Mouse (Mus musculus): Measurements from ENCODE around the gene Rapgef4.

The Rapgef4 gene

GRCm38 (mm10) chr2:71980771-71981342 is at the start of gene Rapgef4:
TSS of gene Rapgef4 (plus strand) at chr2:71981240.
- DNase-seq, result no peak

- no peak for DNase-seq
Measured at GRCm38 (mm10) chr2:71934046-71934445, 47.0 kb upstream of the Rapgef4 start.

- no peak for DNase-seq
Measured at GRCm38 (mm10) chr2:71936711-71937110, 44.3 kb upstream of the Rapgef4 start.

GRCm38 (mm10) chr2:71937649-71938308 is 43.3 kb upstream of the Rapgef4 start:
- DNase-seq, result no peak

- DNase-seq, result no peak
Measured at GRCm38 (mm10) chr2:71938716-71939393, 42.2 kb upstream of the Rapgef4 start.

- DNase-seq, result no peak
Measured at GRCm38 (mm10) chr2:71941005-71941720, 39.9 kb upstream of the Rapgef4 start.

- DNase-seq, result no peak
Measured at GRCm38 (mm10) chr2:71941721-71942087, 39.3 kb upstream of the Rapgef4 start.

GRCm38 (mm10) chr2:71951212-71951611 is 29.8 kb upstream of the Rapgef4 start:
- DNase-seq, result no peak

GRCm38 (mm10) chr2:71955637-71956036 is 25.4 kb upstream of the Rapgef4 start:
- DNase-seq, result peak; percentile 52

GRCm38 (mm10) chr2:71956463-71956862 is 24.6 kb upstream of the Rapgef4 start:
- no peak for DNase-seq

- DNase-seq, result no peak
Measured at GRCm38 (mm10) chr2:71957951-71958350, 23.1 kb upstream of the Rapgef4 start.

GRCm38 (mm10) chr2:71958393-71958792 is 22.6 kb upstream of the Rapgef4 start:
- no peak for DNase-seq

GRCm38 (mm10) chr2:71964216-71964615 is 16.8 kb upstream of the Rapgef4 start:
- no peak for DNase-seq

- no peak for DNase-seq
Measured at GRCm38 (mm10) chr2:71965476-71965875, 15.6 kb upstream of the Rapgef4 start.

GRCm38 (mm10) chr2:71966737-71967136 is 14.3 kb upstream of the Rapgef4 start:
- DNase-seq, result no peak

GRCm38 (mm10) chr2:71967855-71968254 is 13.2 kb upstream of the Rapgef4 start:
- no peak for DNase-seq

- DNase-seq, result no peak
Measured at GRCm38 (mm10) chr2:71973646-71974045, 7.4 kb upstream of the Rapgef4 start.

GRCm38 (mm10) chr2:71974143-71974846 is 6.7 kb upstream of the Rapgef4 start:
- no peak for DNase-seq

GRCm38 (mm10) chr2:71979981-71980380 is 1.1 kb upstream of the Rapgef4 start:
- DNase-seq, result no peak

- peak; percentile 37 for DNase-seq
Measured at GRCm38 (mm10) chr2:71981343-71981851, 357 bp downstream of the Rapgef4 start.

GRCm38 (mm10) chr2:71981896-71982295 is 856 bp downstream of the Rapgef4 start:
- no peak for DNase-seq

- DNase-seq, result no peak
Measured at GRCm38 (mm10) chr2:71982868-71983597, 2.0 kb downstream of the Rapgef4 start.

Data from right cerebral cortex, postnatal 14 days (tissue).